Mouse (Mus musculus) hematopoietic stem cell, adult 5-6 weeks (primary cell): Measurements from ENCODE around the gene Arhgap21. TPM values are rescaled to one million over a fixed set of nuclear protein-coding genes. Genes with fewer than 3 reads are reported as not detected.
A peak's percentile ranks its signal among the peaks of the same experiment; 100 is the strongest.

Experiments
- ATAC-seq, 2 experiments: fragments of 125-278 bp in 1 of 2; replicated peaks in 1 of 2; 2 replicates each; pipeline ENCODE4 v1.8.0; 2016 to 2017; ENCODE audit warnings: inconsistent platforms in 2 of 2, mild to moderate bottlenecking in 2 of 2, moderate number of reproducible peaks in 2 of 2, low read depth in 1 of 2, moderate TSS enrichment in 1 of 2; ENCODE audit not compliant: low FRiP score in 2 of 2, poor library complexity in 2 of 2, severe bottlenecking in 2 of 2, insufficient read depth in 1 of 2, low TSS enrichment in 1 of 2
- total RNA-seq: library from RNA; stranded (forward); fragments of 172-1452, 232-1000 nt; gene quantifications from 2 replicates; pipeline ENCODE4 v1.2.3, GENCODE M21; 2017

The Arhgap21 gene
- total RNA-seq, 1 experiment from 2014 or later, result 37.0 TPM

GRCm38 (mm10) chr2:20921021-20921420 is 47.7 kb downstream of the Arhgap21 start:
- no peak for ATAC-seq

DNA sequence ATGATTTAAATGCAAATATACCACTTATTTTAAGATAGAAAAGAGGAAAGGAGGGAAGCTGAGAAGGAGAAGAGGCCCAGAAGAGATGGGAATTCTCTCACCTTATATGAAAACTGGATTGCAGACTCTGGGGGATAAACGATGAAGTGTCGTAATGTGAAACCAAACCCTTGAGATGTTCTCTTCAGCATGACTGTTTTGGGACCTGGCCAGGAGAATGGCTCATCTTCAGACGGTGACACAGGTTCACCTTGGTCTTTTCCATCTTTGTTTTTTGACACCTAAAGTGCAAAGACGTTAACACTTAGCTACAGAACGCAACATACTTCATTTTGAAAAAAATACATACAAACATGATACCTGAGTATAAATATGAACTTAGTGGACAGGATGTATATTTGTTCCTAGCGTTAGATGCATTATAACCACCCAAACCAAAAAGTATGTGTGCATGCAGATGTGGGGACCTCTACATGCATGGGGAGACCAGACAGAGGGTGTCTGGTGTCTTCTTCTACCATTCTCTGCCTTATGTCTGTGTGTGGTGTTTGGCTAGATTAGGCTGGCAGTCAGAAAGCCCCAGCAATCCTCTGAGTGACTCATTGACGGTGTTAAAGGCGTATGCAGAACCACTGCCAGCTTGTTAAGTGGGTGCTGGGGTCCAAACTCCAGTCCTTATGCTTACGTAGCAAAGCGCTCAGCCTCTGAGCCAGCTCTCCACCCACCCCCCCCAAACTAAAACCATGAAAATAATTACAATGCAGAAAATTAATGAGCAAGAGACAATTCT is 54.0 kb downstream of the Arhgap21 start:
- no peak for ATAC-seq

DNA sequence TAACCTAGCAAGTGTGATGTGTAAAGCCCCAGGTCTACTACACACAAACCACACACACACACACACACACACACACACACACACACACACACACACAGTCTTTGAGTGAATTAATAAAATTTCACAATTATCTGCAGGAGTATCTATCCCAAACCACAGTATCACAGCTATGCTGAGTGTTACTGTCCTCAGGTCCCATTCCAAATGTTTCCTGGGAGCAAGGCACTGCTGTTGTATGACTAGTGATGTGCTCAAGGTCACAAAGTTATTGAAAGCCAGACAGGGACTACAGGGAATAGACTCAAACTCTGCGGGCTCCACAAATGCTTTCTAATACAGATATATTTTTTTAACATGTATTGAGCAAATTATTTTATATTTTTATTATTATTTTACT is 55.7 kb downstream of the Arhgap21 start:
- no peak for ATAC-seq

DNA sequence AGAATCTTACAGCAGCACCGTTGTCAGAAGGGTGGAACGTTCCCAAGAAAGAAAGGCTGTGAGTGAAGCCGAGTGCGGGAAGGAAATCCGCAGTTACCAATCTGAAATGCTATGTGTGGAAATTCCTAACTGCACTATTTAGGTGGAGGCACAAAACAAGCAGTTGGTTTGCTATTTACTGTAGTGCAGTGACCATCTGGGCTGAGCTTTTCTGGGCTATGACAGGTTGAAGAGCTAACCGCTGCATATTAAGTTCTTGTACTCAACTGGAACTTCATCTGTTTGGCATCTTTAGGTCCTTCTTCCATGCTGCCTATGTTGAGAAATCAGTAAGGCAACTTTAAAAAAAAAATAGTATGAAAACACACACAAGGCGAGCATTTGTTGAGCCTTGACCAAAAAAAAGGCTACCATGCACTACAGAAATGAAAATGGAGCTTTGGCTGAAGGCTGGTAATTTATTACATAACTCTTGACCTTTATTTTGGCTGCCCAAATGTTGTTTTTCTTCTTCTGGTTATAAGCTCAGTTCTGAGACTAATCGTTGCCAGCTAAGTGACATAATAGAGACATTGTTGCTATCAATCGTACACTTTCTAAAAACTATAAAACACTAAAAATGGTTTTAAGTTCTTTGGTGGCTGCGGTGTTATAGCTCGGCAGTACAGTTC is 56.2 kb downstream of the Arhgap21 start:
- no peak for ATAC-seq

- ATAC-seq, result no peak
Measured at GRCm38 (mm10) chr2:20910446-20910845, 58.2 kb downstream of the Arhgap21 start.

GRCm38 (mm10) chr2:20909404-20909803 is 59.3 kb downstream of the Arhgap21 start:
- ATAC-seq, result no peak

DNA sequence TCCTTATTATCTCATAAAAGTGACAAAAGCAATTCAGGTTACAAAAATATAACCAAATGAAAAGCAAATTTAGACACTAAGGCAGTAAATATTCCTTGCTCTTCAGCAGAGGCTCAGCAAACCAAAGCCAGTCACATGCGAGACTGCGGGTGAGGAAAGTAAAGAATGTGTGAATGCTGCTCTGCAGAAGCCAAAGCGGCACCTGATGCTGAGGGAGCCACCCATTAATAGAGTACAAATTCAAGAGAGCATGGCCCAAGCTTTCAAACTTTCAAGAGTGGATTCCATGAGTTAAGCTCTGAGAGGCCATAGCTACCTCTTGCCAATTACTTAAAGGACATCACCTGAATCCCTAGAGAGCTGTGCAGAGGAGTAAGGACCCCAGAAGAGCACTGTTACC is 61.4 kb downstream of the Arhgap21 start:
- no peak for ATAC-seq

DNA sequence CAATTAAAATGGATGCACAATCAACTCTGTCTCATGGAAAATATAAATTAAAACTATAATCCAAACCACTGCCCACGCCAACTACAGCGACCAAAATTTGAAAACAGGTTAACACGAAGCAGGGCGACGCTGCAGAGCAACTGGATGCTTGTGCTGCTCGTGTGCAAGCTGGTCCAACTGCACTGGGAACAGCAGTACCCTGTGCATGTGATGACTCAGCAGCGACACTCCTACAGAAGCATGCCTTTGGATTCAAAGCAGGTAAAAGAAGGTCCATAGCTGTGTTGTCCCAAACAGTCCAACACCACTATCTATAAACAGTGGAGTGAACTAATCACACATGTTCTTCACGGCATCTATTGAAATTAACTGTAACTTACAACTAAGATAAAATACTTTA is 63.3 kb downstream of the Arhgap21 start:
- ATAC-seq, result no peak

GRCm38 (mm10) chr2:20902981-20903645 is 65.6 kb downstream of the Arhgap21 start:
- no peak for ATAC-seq

DNA sequence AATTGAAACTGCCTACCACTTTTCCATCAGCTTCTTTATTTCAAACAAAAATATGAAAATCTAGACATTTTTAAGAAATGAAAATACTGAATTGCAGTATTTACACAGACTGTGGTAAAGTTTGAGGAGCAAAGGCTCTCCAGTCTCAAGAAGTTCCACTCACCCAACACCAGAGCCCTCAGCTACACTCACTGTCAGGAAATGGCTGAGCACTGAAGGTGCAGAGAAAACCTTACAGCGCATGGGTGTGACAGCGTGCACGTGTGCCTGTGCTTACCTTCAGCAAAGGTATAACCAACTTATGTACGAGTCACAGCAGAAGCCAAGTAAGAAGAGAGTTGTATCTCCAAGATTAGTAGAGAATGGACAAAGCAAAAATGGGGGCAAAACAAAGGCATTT is 66.8 kb downstream of the Arhgap21 start:
- ATAC-seq, result no peak

GRCm38 (mm10) chr2:20899301-20899700 is 69.4 kb downstream of the Arhgap21 start:
- peak; percentile 93 to 97 for ATAC-seq

DNA sequence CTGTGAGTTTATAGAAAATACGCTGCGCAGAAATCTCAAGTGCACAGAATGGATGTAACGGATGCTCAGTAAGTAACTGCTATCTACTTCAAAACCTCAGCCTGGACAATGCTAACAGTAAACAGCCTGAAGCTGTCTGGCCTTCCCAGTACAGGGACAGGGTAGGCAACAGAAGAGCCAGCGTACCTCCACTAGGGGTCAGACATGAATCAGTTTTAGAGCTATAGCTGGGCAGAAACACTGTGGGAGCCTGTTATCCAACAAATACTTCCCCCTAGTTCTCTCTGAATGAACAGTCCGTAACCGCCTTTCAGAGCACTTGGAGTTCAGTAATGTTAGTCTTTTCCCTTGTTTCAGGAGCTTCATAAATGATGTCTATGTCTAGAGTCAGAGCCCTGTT is 70.0 kb downstream of the Arhgap21 start:
- peak; percentile 88 to 95 for ATAC-seq

DNA sequence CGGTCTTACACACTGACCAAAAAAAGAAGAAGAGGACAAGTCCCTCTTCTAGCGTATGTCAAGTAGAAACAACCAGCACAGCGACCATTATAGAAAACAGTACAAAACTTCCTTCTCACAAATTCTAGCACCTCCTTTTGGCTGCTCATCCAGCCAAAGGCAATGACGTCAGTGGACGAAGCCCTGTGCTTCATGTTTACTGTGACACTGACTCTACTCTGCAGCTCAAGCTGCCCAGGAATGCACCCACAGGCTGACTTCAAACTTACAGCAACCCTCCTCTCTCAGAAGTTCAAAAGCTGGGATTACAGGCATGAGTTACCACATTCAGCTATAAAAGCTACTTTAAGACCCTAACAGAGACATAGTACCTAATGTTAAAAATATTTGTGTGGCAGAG is 72.2 kb downstream of the Arhgap21 start:
- ATAC-seq, result no peak

- peak; percentile 47 to 61 for ATAC-seq
Measured at GRCm38 (mm10) chr2:20894100-20894690, 74.5 kb downstream of the Arhgap21 start.

DNA sequence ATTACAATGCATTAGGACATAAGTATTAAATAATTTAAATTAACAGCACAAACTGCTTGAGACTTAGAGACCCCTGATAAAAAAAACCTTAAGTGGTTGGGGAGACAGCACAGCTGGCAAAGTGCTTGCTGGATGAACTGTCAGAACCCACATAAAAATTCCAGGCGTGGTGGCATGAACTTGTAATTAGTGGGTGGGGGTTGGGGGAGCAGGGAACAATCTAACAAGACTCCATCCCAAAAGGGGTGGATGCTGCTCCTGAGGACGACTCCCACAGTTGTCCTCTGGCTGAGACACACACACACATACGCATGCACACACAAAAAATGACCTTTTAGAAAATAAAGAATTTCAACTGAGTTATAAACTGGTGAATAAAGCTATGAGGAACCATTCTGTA is 79.9 kb downstream of the Arhgap21 start:
- no peak for ATAC-seq

- no peak for ATAC-seq
Measured at GRCm38 (mm10) chr2:20883288-20883687, 85.4 kb downstream of the Arhgap21 start.

DNA sequence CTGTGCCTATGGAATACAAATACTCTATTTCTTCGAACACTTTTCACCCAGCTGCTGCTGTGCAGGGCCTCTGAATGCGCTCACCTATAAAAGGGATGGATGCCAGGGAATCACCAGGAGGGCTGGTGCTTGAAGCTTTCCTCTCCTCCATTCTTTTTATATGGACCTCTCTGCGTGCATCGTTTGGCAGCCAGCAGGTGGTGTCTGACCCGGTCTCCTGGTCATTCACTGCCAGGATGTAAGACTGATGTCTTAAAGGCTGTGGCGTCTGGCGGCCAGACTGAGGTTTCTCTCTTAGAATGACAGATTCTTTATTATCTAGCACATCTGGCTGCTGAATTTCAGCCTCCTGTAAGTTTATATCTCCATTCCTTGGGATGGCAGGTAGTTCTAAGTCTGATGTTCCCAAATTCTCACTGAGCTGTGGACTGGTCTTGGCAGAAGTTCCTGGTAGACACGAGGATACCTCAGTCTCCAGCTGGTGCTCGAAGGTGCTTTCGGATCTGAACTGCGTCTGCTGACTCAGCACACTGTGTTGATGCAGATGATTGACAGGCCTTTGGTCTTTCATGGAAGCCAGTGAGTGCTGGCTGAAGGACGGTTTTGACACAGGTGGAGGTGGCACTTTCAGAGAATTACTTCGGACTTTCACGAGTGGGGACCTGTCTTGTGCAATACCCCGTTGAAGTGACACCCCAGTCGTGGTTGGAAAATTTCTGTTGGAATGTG is 88.6 kb downstream of the Arhgap21 start:
- no peak for ATAC-seq
